Mouse (Mus musculus): ENCODE measurements around the gene Pkp4. TPM values are rescaled to one million over a fixed set of nuclear protein-coding genes. Genes with fewer than 3 reads are reported as not detected.
A peak's percentile ranks its signal among the peaks of the same experiment; 100 is the strongest.

The Pkp4 gene
- total and polyA plus RNA-seq, 3 experiments: 36.8 to 65.8 (median 55.4) TPM

DNA sequence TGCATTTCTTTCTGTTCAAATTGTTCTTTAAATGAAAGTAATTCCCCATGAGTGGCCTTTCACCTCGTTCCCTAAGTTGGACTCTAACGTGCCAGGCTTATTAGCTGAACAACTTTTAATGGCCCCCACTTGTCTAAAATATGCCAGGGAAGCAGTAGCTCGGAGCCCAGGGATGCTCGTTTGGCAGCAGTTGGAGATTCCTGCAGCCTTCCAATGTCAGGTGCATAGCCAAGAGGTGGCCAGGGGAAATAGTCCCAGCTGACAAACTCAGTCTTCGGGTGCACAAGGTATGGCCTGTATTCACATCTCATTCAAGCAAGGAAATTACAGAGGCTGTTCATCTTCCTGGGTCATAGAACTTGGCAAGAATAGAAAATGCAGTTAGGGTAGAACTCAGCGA is 112.1 kb downstream of the Pkp4 start:
- no peak for DNase-seq

DNA sequence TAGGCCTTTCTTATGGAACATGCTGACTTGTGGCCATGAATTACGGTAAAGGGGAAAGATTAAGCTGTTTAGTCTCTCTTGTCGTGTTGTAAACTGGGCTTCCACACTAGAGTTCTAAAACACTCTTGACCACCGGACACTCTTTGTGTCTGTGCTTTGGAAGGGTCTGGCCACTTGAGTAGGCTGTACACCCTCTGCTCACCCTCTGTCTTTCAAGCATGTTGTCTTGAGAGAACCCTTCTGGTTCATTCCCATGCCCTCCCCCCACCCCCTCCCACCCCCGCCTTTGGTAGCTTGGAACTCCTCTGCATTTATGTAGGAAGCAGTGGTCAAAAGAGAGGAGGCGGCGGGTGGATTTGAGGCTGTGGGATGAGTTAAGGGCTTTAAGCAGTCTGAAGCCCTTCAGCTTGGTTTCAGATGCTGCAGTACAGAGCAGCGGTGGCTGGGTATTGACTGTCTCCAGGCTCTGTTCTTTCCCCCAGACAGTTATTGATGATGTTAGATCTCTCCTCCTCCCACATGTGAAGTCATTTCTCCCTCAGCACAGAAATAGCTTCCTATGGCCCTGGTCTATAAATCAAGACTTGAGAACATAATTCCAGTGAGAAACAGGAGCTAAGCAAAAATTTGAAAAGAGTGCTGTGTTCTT is 120.4 kb downstream of the Pkp4 start:
- no peak for DNase-seq

- DNase-seq: no peak
Measured at GRCm38 (mm10) chr2:59282966-59283365, 122.3 kb downstream of the Pkp4 start.

- DNase-seq: no peak
Measured at GRCm38 (mm10) chr2:59284216-59284615, 123.6 kb downstream of the Pkp4 start.

DNA sequence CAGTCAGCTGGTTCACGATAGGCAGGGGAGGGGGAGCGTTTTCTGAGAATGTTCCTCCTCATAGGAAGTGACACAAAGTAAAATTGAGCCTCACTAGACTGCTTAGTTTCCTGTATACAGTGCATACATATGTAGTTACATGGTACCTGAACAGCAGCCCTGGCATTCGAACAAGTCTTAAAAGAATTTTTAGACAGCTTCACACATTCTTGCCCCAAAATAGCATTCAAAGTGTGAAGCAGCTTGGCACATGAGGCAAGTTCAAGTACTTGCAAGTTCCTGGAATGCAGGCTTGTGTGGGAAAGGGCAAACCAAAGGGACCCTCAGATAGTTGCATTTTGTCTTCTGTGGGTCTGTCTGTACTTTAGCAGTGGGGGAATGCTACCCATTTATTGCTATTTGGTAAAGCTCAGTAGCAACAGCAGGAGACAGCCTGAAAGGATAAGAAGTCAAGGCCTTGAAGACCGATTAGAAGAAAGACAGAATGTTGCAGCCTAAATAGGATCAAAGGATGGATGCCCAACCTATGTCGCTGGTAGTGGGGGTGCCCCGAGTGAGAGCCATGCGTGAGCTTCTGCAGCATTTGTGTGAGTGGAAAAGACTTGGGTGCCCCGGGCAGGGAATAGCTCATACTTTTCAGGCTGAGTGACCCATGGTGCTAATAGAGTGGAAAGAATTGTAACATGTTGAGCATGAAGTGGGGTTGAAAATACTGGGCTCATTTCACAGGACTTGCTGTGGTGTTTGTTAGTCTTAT is 124.3 kb downstream of the Pkp4 start:
- DNase-seq: no peak

GRCm38 (mm10) chr2:59285581-59285980 is 124.9 kb downstream of the Pkp4 start:
- DNase-seq: peak; percentile 53

DNA sequence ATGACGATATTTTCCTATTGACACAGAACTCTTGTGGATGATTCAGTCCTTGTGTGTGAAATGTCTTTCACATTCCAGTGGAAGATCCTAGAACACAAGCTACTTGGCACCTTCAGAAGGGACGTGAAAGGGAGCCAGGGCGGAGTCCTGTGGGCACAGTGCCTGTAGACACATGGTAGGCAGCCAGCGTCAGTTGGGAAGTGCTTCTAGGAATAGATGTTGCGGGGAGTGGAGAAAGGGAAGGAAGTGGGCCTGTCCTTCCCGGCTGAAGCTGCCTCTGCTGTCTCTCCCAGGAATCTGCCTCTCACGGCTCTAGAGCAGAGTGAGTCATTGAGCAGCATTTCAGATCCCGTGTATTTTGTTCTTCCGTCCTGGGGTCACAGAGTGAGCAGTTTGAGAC is 125.6 kb downstream of the Pkp4 start:
- DNase-seq: peak; percentile 66

DNA sequence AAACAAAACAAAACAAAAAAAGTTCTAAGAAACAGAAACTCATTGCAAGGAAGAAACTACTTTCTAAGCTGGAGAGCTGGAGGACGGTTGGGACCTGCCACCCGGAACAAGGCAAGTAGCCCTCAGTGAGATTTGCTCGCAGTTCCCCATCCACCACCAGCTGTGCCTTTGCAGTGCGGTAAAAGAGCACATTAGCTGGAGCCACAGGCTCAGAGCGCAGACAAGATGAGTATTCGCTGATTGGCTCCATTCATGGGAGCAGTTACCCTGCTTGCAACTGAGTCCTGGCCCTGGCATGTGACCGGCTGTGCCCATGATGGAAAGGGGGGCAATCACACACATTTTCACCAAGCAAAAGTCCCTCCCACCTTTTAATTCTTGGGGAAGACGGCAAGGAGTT is 127.0 kb downstream of the Pkp4 start:
- no peak for DNase-seq

GRCm38 (mm10) chr2:59289411-59289810 is 128.8 kb downstream of the Pkp4 start:
- no peak for DNase-seq

GRCm38 (mm10) chr2:59290391-59290790 is 129.7 kb downstream of the Pkp4 start:
- no peak for DNase-seq

- no peak for DNase-seq
Measured at GRCm38 (mm10) chr2:59299831-59300230, 139.2 kb downstream of the Pkp4 start.

DNA sequence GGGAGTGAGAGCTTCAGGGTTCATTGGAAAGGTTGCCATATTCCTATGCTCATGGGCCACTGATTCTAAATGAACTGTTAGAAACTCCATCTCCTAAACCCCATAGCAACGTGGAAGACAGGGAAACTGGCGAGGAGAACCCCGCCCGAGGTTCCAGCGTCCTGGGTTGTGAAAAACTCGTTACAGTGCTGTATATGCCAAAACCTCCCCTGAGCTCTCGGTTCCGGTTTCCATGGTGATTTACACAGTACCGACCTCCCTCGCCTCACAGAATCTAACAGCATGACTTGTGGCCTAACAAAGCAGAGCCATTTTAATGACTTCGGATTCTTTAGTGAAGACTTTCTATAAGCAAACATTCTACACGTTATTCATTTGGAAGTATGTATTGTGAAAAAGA is 141.0 kb downstream of the Pkp4 start:
- DNase-seq: no peak

DNA sequence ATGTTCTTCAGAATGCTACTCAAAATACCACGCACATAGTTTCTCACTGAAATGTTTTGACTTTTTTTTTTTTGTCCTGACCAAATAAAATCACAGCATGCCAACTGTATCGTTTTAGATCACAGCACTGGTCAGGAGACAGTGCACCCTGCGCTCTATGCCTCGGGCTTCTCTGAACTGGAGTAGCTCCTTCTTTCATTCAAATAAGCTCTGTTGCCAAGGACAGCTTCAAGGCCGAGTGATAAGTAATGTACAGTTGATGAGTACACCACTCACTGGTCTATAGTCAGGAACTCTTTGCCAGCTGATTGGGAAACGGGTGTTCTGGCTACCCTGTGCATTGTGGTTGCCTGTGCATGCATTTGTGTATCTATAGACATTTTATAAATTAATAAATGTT is 141.8 kb downstream of the Pkp4 start:
- peak; percentile 62 for DNase-seq

DNA sequence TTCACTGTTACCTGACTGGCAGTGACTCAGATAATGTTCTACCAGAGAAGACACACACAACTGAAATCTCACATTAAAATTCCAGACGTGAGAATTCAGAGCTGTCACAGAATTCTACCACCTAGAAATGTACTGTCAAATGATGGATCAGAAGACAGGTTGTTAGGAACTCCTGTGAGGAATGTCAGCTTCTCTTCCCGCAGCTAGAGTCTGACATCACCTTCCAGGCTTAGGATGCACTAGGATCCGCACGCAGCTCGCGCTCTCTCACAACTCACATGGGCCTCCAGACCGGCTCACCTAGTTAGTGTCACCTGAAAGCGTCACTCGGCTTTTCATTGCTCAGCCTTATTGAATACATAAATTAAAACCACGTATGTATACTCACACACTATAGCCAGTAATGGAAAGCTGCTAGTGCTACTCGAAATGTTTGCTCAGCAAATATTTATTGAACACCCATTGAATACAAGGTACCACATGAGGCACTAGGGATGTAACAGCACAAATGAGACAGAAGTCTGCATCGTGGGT is 142.9 kb downstream of the Pkp4 start:
- DNase-seq: no peak

GRCm38 (mm10) chr2:59307302-59307701 is 146.7 kb downstream of the Pkp4 start:
- no peak for DNase-seq

- no peak for DNase-seq
Measured at GRCm38 (mm10) chr2:59308055-59308454, 147.4 kb downstream of the Pkp4 start.

DNA sequence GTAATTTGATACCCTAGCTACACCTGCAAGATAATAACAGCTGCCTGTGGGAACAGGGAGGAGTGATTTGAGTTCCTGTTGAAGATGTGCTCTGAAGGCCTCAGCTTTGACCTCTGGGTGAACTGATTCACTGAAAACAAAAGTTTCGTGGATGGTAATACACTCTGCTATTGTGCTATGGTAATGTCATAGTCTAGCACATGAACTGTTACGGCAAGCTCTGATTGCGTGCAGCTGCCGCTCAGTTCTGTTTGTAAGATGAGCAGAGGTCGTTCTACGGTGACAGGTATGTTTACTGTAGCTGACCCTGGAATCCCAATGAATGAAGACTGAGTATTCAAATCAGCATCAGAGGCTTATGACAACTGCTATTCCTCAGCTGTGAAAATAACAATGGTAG is 152.6 kb downstream of the Pkp4 start:
- DNase-seq: no peak

DNA sequence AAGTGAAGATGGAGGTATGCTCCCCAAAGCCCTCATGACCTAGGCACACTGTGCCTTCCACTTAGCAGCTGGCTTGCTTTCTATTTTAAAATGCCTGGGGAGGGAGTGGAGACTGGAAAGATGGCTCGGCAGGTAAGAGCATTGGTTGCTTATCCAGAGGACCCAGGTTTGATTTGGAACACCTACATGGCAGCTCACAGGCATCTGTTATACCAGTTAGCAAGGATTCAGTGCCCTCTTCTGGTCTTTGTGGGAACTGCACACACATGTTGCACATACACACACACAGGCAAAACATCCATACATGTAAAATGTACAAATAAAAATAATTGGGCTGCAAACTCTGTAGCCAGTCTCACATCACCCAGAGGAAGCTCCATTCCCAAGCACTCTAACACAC is 158.0 kb downstream of the Pkp4 start:
- no peak for DNase-seq

- no peak for DNase-seq
Measured at GRCm38 (mm10) chr2:59327946-59328345, 167.3 kb downstream of the Pkp4 start.

GRCm38 (mm10) chr2:59331093-59331492 is 170.4 kb downstream of the Pkp4 start:
- no peak for DNase-seq

- no peak for DNase-seq
Measured at GRCm38 (mm10) chr2:59332523-59332922, 171.9 kb downstream of the Pkp4 start.

- no peak for DNase-seq
Measured at GRCm38 (mm10) chr2:59338501-59338900, 177.9 kb downstream of the Pkp4 start.

DNA sequence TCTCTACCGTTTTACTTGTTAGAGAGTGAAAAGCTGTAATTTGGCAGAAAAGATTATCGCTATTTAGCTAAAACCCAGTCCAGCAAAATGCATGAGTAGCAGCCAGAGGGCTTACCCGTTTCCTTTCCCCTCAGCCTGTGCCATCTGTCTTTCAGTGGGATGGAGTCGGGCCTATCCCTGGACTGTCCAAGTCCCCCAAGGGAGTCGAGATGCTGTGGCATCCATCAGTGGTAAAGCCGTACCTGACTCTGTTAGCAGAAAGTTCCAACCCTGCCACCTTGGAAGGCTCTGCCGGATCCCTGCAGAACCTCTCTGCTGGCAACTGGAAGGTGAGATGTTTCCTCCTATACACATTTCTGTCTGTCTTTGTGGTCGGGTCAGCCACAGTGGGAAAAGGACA is 178.3 kb downstream of the Pkp4 start:
- DNase-seq: no peak

Measured in adrenal gland, adult 2 months (tissue).